Mouse (Mus musculus) lung, postnatal 10 days (tissue): ENCODE measurements around the gene Nyap1.

ENCODE experiments used
- DNase-seq: peaks from one replicate; pipeline ENCODE4 v3.0.0; 2021

The Nyap1 gene

GRCm38 (mm10) chr5:137744197-137744596 lies 2.8 kb upstream of the Nyap1 start:
- no peak for DNase-seq

GRCm38 (mm10) chr5:137742836-137743235 lies 1.4 kb upstream of the Nyap1 start:
- DNase-seq, result no peak

GRCm38 (mm10) chr5:137742048-137742447 lies 641 bp upstream of the Nyap1 start:
- DNase-seq, result no peak

GRCm38 (mm10) chr5:137740506-137740905 lies 901 bp downstream of the Nyap1 start:
- DNase-seq, result no peak

GRCm38 (mm10) chr5:137739471-137739870 lies 1.9 kb downstream of the Nyap1 start:
- no peak for DNase-seq

GRCm38 (mm10) chr5:137738516-137738915 lies 2.9 kb downstream of the Nyap1 start:
- no peak for DNase-seq

GRCm38 (mm10) chr5:137737400-137737940 lies 3.9 kb downstream of the Nyap1 start:
- DNase-seq, result peak; percentile 45

- DNase-seq, result no peak
Measured at GRCm38 (mm10) chr5:137734289-137735061, 6.9 kb downstream of the Nyap1 start.

GRCm38 (mm10) chr5:137733638-137734288 lies 7.6 kb downstream of the Nyap1 start:
- DNase-seq, result no peak

- DNase-seq, result no peak
Measured at GRCm38 (mm10) chr5:137726767-137727166, 14.6 kb downstream of the Nyap1 start.

GRCm38 (mm10) chr5:137723840-137724239 lies 17.6 kb downstream of the Nyap1 start:
- DNase-seq, result no peak

- peak; percentile 53 for DNase-seq
Measured at GRCm38 (mm10) chr5:137720558-137721164, 20.7 kb downstream of the Nyap1 start.

- no peak for DNase-seq
Measured at GRCm38 (mm10) chr5:137719088-137719487, 22.3 kb downstream of the Nyap1 start.

- DNase-seq, result no peak
Measured at GRCm38 (mm10) chr5:137718020-137718790, 23.2 kb downstream of the Nyap1 start.

GRCm38 (mm10) chr5:137715685-137716084 lies 25.7 kb downstream of the Nyap1 start:
- no peak for DNase-seq

- no peak for DNase-seq
Measured at GRCm38 (mm10) chr5:137713454-137713853, 28.0 kb downstream of the Nyap1 start.

- peak; percentile 88 for DNase-seq
Measured at GRCm38 (mm10) chr5:137706913-137707633, 34.3 kb downstream of the Nyap1 start.

GRCm38 (mm10) chr5:137705242-137705641 lies 36.2 kb downstream of the Nyap1 start:
- no peak for DNase-seq

- no peak for DNase-seq
Measured at GRCm38 (mm10) chr5:137699850-137700249, 41.6 kb downstream of the Nyap1 start.

- no peak for DNase-seq
Measured at GRCm38 (mm10) chr5:137699080-137699479, 42.3 kb downstream of the Nyap1 start.

GRCm38 (mm10) chr5:137695930-137696329 lies 45.5 kb downstream of the Nyap1 start:
- DNase-seq, result no peak

- DNase-seq, result peak; percentile 18
Measured at GRCm38 (mm10) chr5:137694796-137695195, 46.6 kb downstream of the Nyap1 start.
